Mouse (Mus musculus): ENCODE results near the gene Pard3. TPM values are rescaled to one million over a fixed set of nuclear protein-coding genes. Genes with fewer than 3 reads are reported as not detected.
A peak's percentile ranks its signal among the peaks of the same experiment; 100 is the strongest.

Pard3 gene
- total and polyA plus RNA-seq, 3 experiments = 0.51 to 1.3 (median 0.94) TPM

DNA sequence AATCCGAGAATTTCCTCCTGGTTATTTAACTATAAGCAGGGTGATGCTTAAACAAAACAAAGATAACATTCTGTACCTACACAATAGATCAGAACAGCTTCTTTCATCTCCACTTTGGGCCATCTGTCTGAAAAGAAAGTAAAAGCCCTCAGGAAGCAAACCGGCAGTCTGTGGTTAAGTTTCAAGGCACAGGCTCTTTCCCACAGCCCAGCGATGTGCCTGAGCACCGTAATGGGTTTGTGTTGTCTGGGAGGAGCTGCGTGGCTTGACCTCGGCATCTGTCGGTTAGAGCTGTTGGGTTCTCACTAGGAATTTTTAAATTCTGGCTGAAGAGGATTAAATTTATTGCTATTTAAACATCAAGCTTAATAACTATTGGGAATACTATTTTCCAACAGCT lies 436.5 kb downstream of the Pard3 start:
- dilution Hi-C loops (cut with MboI; ENCODE audit: extremely low pct_ligation_motif_present, extremely low pct_unique_long_range_greater_than_20kb, low sequenced_read_pairs) = no loop called here
- peaks cover 3 to 9% of the 10 kb centered on the region in 2 experiments; a peak in 3 of 4 replicates for H3K4me1 ChIP-seq (ENCODE audit: control insufficient read depth in 1 of 2, insufficient read depth in 2 of 2)
- H3K27ac ChIP-seq (ENCODE audit: insufficient read depth, low read depth) = no peak overlapping the region
- H3K36me3 ChIP-seq (replicated peaks in 1 of 2; ENCODE audit: control insufficient read depth in 1 of 2, insufficient read depth in 1 of 2, low read length in 1 of 2) = no peaks in the 10 kb centered on the region
- H3K79me2 ChIP-seq (replicated peaks; ENCODE audit: control insufficient read depth, extremely low read depth, insufficient read depth, poor library complexity, severe bottlenecking) = no peaks in the 10 kb centered on the region
- H3K27me3 ChIP-seq (replicated peaks) = no peaks in the 10 kb centered on the region
- TF ChIP-seq IRF4 (IDR thresholded peaks at IDR 0.05; ENCODE audit: low read depth, low read length) (no peak), POLR2AphosphoS2 (IDR thresholded peaks at IDR 0.05; ENCODE audit: low read depth, low read length) (no peak), SMC3 (IDR thresholded peaks at IDR 0.05; ENCODE audit: low read depth, low read length) (no peak), E2F4 (IDR thresholded peaks at IDR 0.05; ENCODE audit: insufficient replicate concordance, low read depth, low read length) (no peak), MAZ (IDR thresholded peaks at IDR 0.05; ENCODE audit: low read depth, low read length) (no peak), JUN (IDR thresholded peaks at IDR 0.05; ENCODE audit: insufficient read depth, low read depth, low read length) (no peak), BHLHE40 (IDR thresholded peaks at IDR 0.05; ENCODE audit: low read depth, low read length) (no peak), ZMIZ1 (IDR thresholded peaks at IDR 0.05; ENCODE audit: low read depth, low read length) (no peak), TCF12 (IDR thresholded peaks at IDR 0.05; ENCODE audit: low read depth, low read length) (no peak), ETS1 (conservative IDR thresholded peaks at IDR 0.05; ENCODE audit: low read depth, low read length) (no peak), MXI1 (IDR thresholded peaks at IDR 0.05; ENCODE audit: low read depth, low read length) (no peak), USF1 (IDR thresholded peaks at IDR 0.05; ENCODE audit: low read depth, low read length) (no peak), CHD1 (IDR thresholded peaks at IDR 0.05; ENCODE audit: low read depth, low read length) (no peak), MAFK (IDR thresholded peaks at IDR 0.05; ENCODE audit: insufficient replicate concordance, low read length) (no peak), MEF2A (IDR thresholded peaks at IDR 0.05; ENCODE audit: borderline replicate concordance, low read depth, low read length) (no peak), TBP (conservative IDR thresholded peaks at IDR 0.05; ENCODE audit: low read depth, low read length) (no peak)
- peak overlapping the region; percentile 81 for H3K4me2 ChIP-seq (ENCODE audit: insufficient read depth, low read depth, poor library complexity, severe bottlenecking)
- DNase-seq (ENCODE audit: extremely low read depth) = no peak
- in situ Hi-C loops (cut with MboI; ENCODE audit: low pct_ligation_motif_present, low pct_unique_long_range_greater_than_20kb, low sequenced_read_pairs) = no loop called here
- H3K9ac ChIP-seq (ENCODE audit: insufficient read depth, low read depth) = no peak overlapping the region; the same call in 1 of the 2 replicates
- H3K4me3 ChIP-seq (replicated peaks in 1 of 3; ENCODE audit: low read depth in 2 of 3, low read length in 2 of 3, poor library complexity in 1 of 3) = peak overlapping the region in 1 of 3 experiments; percentile 20
- H3K9me3 ChIP-seq (replicated peaks; ENCODE audit: low read length) = no peaks in the 10 kb centered on the region

DNA sequence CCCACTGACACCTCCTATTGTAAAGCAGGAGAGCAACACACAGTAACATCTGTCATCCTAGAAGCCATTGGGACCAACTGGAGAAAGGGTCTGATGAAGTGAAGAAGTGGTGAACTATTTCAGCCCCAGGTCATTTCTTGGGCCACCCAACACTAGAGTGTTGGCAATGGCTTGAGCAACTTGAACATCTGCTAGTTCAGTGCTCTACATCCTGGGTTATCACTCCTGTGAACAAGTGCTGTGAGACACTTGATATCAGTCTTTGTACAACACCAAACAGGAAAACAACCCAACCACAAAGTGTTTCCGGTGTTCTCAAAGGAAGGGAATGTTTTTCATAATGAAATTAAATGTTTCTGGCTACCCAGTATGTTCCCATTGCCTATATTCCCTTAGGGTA lies 438.1 kb downstream of the Pard3 start:
- Histone ChIP-seq H3K27me3 (replicated peaks) (no peaks in the 10 kb centered on the region), H3K4me2 (ENCODE audit: insufficient read depth, low read depth, poor library complexity, severe bottlenecking) (no peak overlapping the region), H3K4me1 (ENCODE audit: control insufficient read depth in 1 of 2, insufficient read depth in 2 of 2) (peaks cover 3 to 7% of the 10 kb centered on the region in 2 experiments; a peak in 1 of 4 replicates), H3K27ac (ENCODE audit: insufficient read depth, low read depth) (no peak overlapping the region), H3K79me2 (replicated peaks; ENCODE audit: control insufficient read depth, extremely low read depth, insufficient read depth, poor library complexity, severe bottlenecking) (no peaks in the 10 kb centered on the region), H3K4me3 (replicated peaks in 1 of 3; ENCODE audit: low read depth in 2 of 3, low read length in 2 of 3, poor library complexity in 1 of 3) (no peak overlapping the region), H3K9me3 (replicated peaks; ENCODE audit: low read length) (no peaks in the 10 kb centered on the region), H3K36me3 (replicated peaks in 1 of 2; ENCODE audit: control insufficient read depth in 1 of 2, insufficient read depth in 1 of 2, low read length in 1 of 2) (no peaks in the 10 kb centered on the region), H3K9ac (ENCODE audit: insufficient read depth, low read depth) (no peak overlapping the region)
- no peak for DNase-seq (ENCODE audit: extremely low read depth)
- in situ Hi-C loops (cut with MboI; ENCODE audit: low pct_ligation_motif_present, low pct_unique_long_range_greater_than_20kb, low sequenced_read_pairs) (no loop called here), dilution Hi-C loops (cut with MboI; ENCODE audit: extremely low pct_ligation_motif_present, extremely low pct_unique_long_range_greater_than_20kb, low sequenced_read_pairs) (no loop called here)
- TF ChIP-seq CTCF (conservative IDR thresholded peaks at IDR 0.05 in 1 of 2, IDR thresholded peaks at IDR 0.05 in 1 of 2; ENCODE audit: low read depth in 2 of 2, low read length in 2 of 2) = no peak
- TF ChIP-seq E2F4 (IDR thresholded peaks at IDR 0.05; ENCODE audit: insufficient replicate concordance, low read depth, low read length) = no peak
- no peak for TF ChIP-seq JUND (conservative IDR thresholded peaks at IDR 0.05; ENCODE audit: low read depth, low read length)
- TF ChIP-seq ZKSCAN1 (IDR thresholded peaks at IDR 0.05; ENCODE audit: borderline replicate concordance, low read depth, low read length) = no peak
- no peak for TF ChIP-seq SIN3A (IDR thresholded peaks at IDR 0.05; ENCODE audit: low read length)
- TF ChIP-seq ZMIZ1 (IDR thresholded peaks at IDR 0.05; ENCODE audit: low read depth, low read length) = no peak
- TF ChIP-seq MAX (IDR thresholded peaks at IDR 0.05; ENCODE audit: low read length) = no peak
- TF ChIP-seq ELF1 (IDR thresholded peaks at IDR 0.05; ENCODE audit: low read depth, low read length) = no peak
- TF ChIP-seq EP300 (IDR thresholded peaks at IDR 0.05; ENCODE audit: low read length) = no peak
- no peak for TF ChIP-seq MEF2A (IDR thresholded peaks at IDR 0.05; ENCODE audit: borderline replicate concordance, low read depth, low read length)
- TF ChIP-seq MAFK (IDR thresholded peaks at IDR 0.05; ENCODE audit: insufficient replicate concordance, low read length) = no peak
- no peak for TF ChIP-seq CHD2 (IDR thresholded peaks at IDR 0.05; ENCODE audit: low read length)
- TF ChIP-seq TCF12 (IDR thresholded peaks at IDR 0.05; ENCODE audit: low read depth, low read length) = no peak
- TF ChIP-seq ZNF384 (IDR thresholded peaks at IDR 0.05; ENCODE audit: low read depth, low read length) = no peak
- TF ChIP-seq UBTF (IDR thresholded peaks at IDR 0.05; ENCODE audit: low read depth, low read length) = no peak
